Mouse (Mus musculus) liver, embryonic 13.5 days (tissue): ENCODE measurements at regions not wholly inside any gene's neighbourhood (a gene's known extent, or its start where the extent isn't known, plus 50 kb on each side); places are given as distances from the start of the nearest gene placed in this dataset.

Source experiments
- ATAC-seq: fragments of 200-750 bp; cut with Nextera tagmentation; 2 replicates; pipeline ENCODE4 v1.8.0; 2017; ENCODE audit warnings: low read depth, mild to moderate bottlenecking, moderate number of reproducible peaks, moderate library complexity
- DNase-seq: peaks from one replicate; pipeline ENCODE4 v3.0.0; 2022
- H3K27ac ChIP-seq: fragments of 300-500 bp; sonication (generic); 2 replicates; pipeline ENCODE4 v1.5.1; 2015; ENCODE audit warnings: moderate library complexity, mild to moderate bottlenecking, inconsistent platforms
- H3K27me3 ChIP-seq: fragments of 300-500 bp; sonication (generic); 2 replicates; pipeline ENCODE4 v1.6.1; 2015; ENCODE audit warnings: mild to moderate bottlenecking, inconsistent platforms
- H3K36me3 ChIP-seq: fragments of 300-500 bp; sonication (generic); 2 replicates; pipeline ENCODE4 v1.6.1; 2015; ENCODE audit warnings: mild to moderate bottlenecking, inconsistent platforms
- H3K4me1 ChIP-seq: fragments of 300-500 bp; sonication (generic); replicated peaks from 2 replicates; pipeline ENCODE4 v1.6.1; 2015; ENCODE audit warnings: inconsistent platforms
- H3K4me2 ChIP-seq: fragments of 300-500 bp; sonication (generic); 2 replicates; pipeline ENCODE4 v1.6.1; 2015; ENCODE audit warnings: inconsistent platforms, mild to moderate bottlenecking, moderate library complexity
- H3K4me3 ChIP-seq: fragments of 300-500 bp; sonication (generic); replicated peaks from 2 replicates; pipeline ENCODE4 v1.5.1; 2015; ENCODE audit warnings: mild to moderate bottlenecking, inconsistent platforms
- H3K9ac ChIP-seq: fragments of 300-500 bp; sonication (generic); 2 replicates; pipeline ENCODE4 v1.6.1; 2015; ENCODE audit warnings: mild to moderate bottlenecking, inconsistent platforms
- H3K9me3 ChIP-seq: fragments of 300-500 bp; sonication (generic); replicated peaks from 2 replicates; pipeline ENCODE4 v1.6.1; 2016; ENCODE audit warnings: inconsistent platforms
- WGBS: fragments of 180-500 bp; shearing (Covaris S2); methylation state at CpG from one replicate; pipeline ENCODE4 v1.1.7; 2015; ENCODE audit not compliant: insufficient replicate concordance; 5-methylcytosine and 5-hydroxymethylcytosine counted together

GRCm38 (mm10) chr15:85652431-85652830 is 70.2 kb upstream of the Wnt7b start:
- H3K4me2 ChIP-seq = no peak overlapping the region
- no peak overlapping the region for H3K4me3 ChIP-seq
- ATAC-seq (no peak), DNase-seq (no peak)
- H3K27ac ChIP-seq = no peak overlapping the region
- peaks cover 63% of the 10 kb centered on the region for H3K27me3 ChIP-seq
- H3K4me1 ChIP-seq = no peaks in the 10 kb centered on the region
- no peaks in the 10 kb centered on the region for H3K9me3 ChIP-seq
- H3K36me3 ChIP-seq = no peaks in the 10 kb centered on the region
- no peak overlapping the region for H3K9ac ChIP-seq
- 73% methylated on average over 5 of the region's 5 CpGs for WGBS

GRCm38 (mm10) chr15:85652871-85653337 is 70.6 kb upstream of the Wnt7b start:
- DNase-seq (no peak), ATAC-seq (no peak)
- H3K9me3 ChIP-seq = no peaks in the 10 kb centered on the region
- no peaks in the 10 kb centered on the region for H3K4me1 ChIP-seq
- no peaks in the 10 kb centered on the region for H3K36me3 ChIP-seq
- H3K27ac ChIP-seq = no peak overlapping the region
- H3K4me2 ChIP-seq = no peak overlapping the region
- H3K4me3 ChIP-seq = no peak overlapping the region
- WGBS = 60% methylated on average over 9 of the region's 9 CpGs
- no peak overlapping the region for H3K9ac ChIP-seq
- peaks cover 60% of the 10 kb centered on the region for H3K27me3 ChIP-seq

DNA sequence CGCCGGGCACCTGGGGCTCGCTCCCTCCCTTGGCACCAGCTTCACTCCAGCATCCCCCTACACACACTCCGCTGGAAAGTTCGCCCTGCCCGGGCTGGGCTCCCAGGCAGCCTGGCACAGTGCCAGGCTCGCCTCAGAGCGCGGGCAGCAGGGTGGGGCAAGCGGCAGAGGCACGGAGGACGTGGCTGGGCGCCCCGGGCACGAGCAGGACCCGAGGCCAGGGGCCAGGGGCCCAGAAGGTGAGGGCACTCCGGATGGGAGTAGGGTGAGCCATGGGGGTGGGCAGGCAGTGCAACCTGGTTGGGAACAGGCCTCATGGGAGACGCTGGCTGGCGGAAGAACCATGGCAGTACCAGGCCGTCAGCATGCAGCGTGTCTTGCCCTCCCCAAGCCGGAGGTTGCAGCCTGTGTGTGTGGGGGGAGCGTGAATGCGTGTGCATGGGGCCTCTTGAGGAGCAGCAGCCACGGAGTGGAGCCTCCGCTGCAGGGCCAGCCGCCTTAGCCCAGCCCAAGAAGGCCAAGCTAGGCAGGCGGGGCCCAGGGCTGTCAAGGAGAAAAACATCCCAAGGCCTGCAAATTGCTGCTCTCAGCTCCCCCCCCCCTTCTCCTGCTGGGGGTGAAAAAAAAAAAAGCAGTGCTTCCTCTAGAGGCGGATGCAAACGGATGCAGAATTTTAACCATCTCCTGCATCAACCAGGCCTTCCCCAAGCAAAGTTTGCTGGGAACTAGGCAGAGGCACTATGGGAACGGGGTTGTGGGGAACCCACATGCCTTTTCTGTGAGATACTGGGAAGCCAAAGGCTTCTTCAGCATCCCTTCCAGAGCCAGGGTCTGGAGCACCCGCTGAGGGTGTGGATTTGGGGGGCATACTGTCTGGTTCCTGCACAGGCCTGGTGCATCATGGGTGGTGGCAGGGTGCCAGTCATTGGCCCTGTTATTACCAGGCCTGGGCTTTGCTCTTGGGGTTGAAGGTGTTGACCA is 71.4 kb upstream of the Wnt7b start:
- peak overlapping the region; percentile 34 for H3K4me2 ChIP-seq
- H3K4me3 ChIP-seq = no peak overlapping the region; the same call in 1 of the 2 replicates
- H3K27ac ChIP-seq = peak overlapping the region; percentile 63
- no peaks in the 10 kb centered on the region for H3K36me3 ChIP-seq
- H3K4me1 ChIP-seq = no peaks in the 10 kb centered on the region
- peak; percentile 53 for ATAC-seq
- H3K9me3 ChIP-seq = no peaks in the 10 kb centered on the region
- peaks cover 61% of the 10 kb centered on the region for H3K27me3 ChIP-seq
- DNase-seq = no peak
- 55% methylated on average over 32 of the region's 32 CpGs for WGBS
- H3K9ac ChIP-seq = peak overlapping the region; percentile 45; the same call in 1 of the 2 replicates

- no peak overlapping the region for H3K27ac ChIP-seq
- H3K4me1 ChIP-seq = no peaks in the 10 kb centered on the region
- ATAC-seq (no peak), DNase-seq (no peak)
- no peak overlapping the region for H3K4me3 ChIP-seq
- no peaks in the 10 kb centered on the region for H3K9me3 ChIP-seq
- peaks cover 61% of the 10 kb centered on the region for H3K27me3 ChIP-seq
- no peak overlapping the region for H3K9ac ChIP-seq
- H3K36me3 ChIP-seq = no peaks in the 10 kb centered on the region
- 60% methylated on average over 3 of the region's 3 CpGs for WGBS
- H3K4me2 ChIP-seq = no peak overlapping the region
Measured at GRCm38 (mm10) chr15:85654791-85655190, 72.5 kb upstream of the Wnt7b start.

- H3K4me3 ChIP-seq = no peak overlapping the region
- 47% methylated on average over 6 of the region's 6 CpGs for WGBS
- no peaks in the 10 kb centered on the region for H3K9me3 ChIP-seq
- no peak overlapping the region for H3K4me2 ChIP-seq
- no peaks in the 10 kb centered on the region for H3K36me3 ChIP-seq
- no peak for ATAC-seq
- DNase-seq = no peak
- peaks cover 63% of the 10 kb centered on the region for H3K27me3 ChIP-seq
- no peak overlapping the region for H3K9ac ChIP-seq
- no peak overlapping the region for H3K27ac ChIP-seq
- H3K4me1 ChIP-seq = no peaks in the 10 kb centered on the region
Measured at GRCm38 (mm10) chr15:85655751-85656167, 73.5 kb upstream of the Wnt7b start.

DNA sequence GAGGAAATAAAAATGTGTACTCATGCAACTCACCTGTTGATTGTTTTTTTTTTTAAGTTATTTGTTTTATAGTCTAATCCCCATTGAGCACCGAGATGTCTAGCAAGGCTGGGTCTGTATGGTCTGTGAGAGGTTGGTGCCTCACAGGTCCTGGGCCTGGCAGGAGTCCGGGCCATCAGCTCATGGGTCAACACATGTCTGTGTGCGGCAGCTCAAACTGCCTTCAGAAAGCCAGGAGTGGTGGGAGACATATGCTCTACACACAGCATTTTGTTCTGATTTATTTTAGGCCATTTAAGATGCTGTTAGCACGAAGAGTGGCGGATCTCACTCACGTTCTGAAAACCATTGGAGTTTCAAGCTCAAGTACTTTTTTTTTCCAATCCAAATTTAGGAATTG is 74.6 kb upstream of the Wnt7b start:
- no peaks in the 10 kb centered on the region for H3K4me1 ChIP-seq
- ATAC-seq (no peak), DNase-seq (no peak)
- H3K9me3 ChIP-seq = no peaks in the 10 kb centered on the region
- H3K4me3 ChIP-seq = no peak overlapping the region
- H3K9ac ChIP-seq = no peak overlapping the region
- WGBS = 71% methylated on average over 6 of the region's 6 CpGs
- H3K27ac ChIP-seq = no peak overlapping the region
- peaks cover 64% of the 10 kb centered on the region for H3K27me3 ChIP-seq
- no peaks in the 10 kb centered on the region for H3K36me3 ChIP-seq
- no peak overlapping the region for H3K4me2 ChIP-seq

GRCm38 (mm10) chr15:85657441-85657989 is 75.2 kb upstream of the Wnt7b start:
- DNase-seq (no peak), ATAC-seq (no peak)
- H3K9me3 ChIP-seq = no peaks in the 10 kb centered on the region
- 38% methylated on average over 8 of the region's 8 CpGs for WGBS
- H3K4me3 ChIP-seq = 0 out of 2 replicates have a peak overlapping the region, but pooled peaks have one; percentile 18
- H3K27me3 ChIP-seq = peaks cover 64% of the 10 kb centered on the region
- no peak overlapping the region for H3K9ac ChIP-seq
- H3K4me1 ChIP-seq = no peaks in the 10 kb centered on the region
- no peak overlapping the region for H3K27ac ChIP-seq
- H3K4me2 ChIP-seq = peak overlapping the region; percentile 34
- H3K36me3 ChIP-seq = no peaks in the 10 kb centered on the region

DNA sequence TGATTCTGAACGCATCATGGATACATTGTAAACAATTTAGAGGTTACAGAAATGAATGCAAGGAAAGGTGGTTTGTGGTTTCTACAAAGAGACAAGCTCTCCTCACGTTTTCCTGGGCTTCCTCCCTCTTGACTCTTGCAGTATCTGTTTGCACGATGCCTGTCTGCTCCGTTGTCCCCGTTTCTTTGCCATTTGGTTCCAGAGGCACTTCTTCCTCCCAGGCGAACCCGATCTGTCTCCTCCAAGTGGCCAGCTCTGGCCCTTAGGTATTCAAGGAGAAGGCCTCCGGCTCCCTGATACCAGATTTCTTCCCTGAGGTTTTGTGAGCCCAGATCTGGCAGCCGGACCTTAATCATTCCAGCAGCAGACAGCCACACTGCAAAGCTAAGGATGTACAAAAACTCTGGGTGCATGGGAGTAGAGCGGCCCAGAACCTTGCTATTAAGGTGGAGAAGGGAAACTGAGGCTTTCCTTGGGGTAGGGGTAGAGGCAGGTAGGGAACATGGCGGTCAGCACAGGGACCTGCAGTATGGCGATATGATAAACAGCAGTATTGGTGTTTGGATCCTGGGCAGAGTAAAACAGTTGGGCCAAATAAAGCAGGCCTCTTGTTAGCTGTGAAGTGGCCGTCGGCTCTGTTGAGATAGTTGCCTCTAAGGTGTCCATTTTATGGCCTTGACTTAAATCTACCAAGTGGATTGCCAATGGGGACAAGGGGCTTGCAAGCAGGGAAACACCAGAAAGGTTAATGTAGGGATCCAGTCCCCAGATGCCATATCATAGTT is 76.0 kb upstream of the Wnt7b start:
- peaks cover 66% of the 10 kb centered on the region for H3K27me3 ChIP-seq

GRCm38 (mm10) chr15:85660528-85661392 is 74.0 kb upstream of the Ppara start:
- 15% methylated on average over 45 of the region's 45 CpGs for WGBS
- Histone ChIP-seq H3K9ac (no peak overlapping the region), H3K9me3 (no peaks in the 10 kb centered on the region), H3K4me2 (peak overlapping the region; percentile 38; the same call in 1 of the 2 replicates), H3K4me3 (no peak overlapping the region), H3K27me3 (peaks cover 72% of the 10 kb centered on the region), H3K4me1 (no peaks in the 10 kb centered on the region), H3K27ac (no peak overlapping the region), H3K36me3 (no peaks in the 10 kb centered on the region)
- ATAC-seq = peak; percentile 51; the same call in 1 of the 2 replicates
- DNase-seq = no peak

More for the DNA sequence above, 76.0 kb upstream of the Wnt7b start:
- H3K9ac ChIP-seq = no peak overlapping the region
- ATAC-seq (no peak), DNase-seq (no peak)
- no peaks in the 10 kb centered on the region for H3K9me3 ChIP-seq
- WGBS = 56% methylated on average over 14 of the region's 14 CpGs
- no peak overlapping the region for H3K4me2 ChIP-seq
- H3K36me3 ChIP-seq = no peaks in the 10 kb centered on the region
- no peaks in the 10 kb centered on the region for H3K4me1 ChIP-seq
- no peak overlapping the region for H3K27ac ChIP-seq
- H3K4me3 ChIP-seq = no peak overlapping the region

DNA sequence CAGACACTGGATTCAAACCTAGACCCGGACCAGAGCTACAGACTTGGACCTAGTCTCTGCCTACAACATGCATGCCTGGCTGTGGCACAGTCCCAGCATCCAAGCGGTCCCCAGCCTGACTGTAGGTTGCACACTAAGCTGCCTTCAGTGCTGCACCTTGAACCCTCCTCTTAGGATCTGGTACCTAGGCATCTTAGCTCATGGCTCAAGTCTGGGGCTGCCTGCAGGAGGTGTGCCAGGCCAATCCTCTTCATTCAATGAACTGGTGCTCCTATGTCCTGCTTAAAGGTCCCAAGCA is 73.4 kb upstream of the Ppara start:
- Histone ChIP-seq H3K4me2 (no peak overlapping the region), H3K36me3 (no peaks in the 10 kb centered on the region), H3K27ac (no peak overlapping the region), H3K9me3 (no peaks in the 10 kb centered on the region), H3K9ac (no peak overlapping the region), H3K4me3 (no peak overlapping the region), H3K4me1 (no peaks in the 10 kb centered on the region), H3K27me3 (peaks cover 69% of the 10 kb centered on the region)
- 47% methylated on average over 2 of the region's 2 CpGs for WGBS
- no peak for ATAC-seq
- no peak for DNase-seq
